Mouse (Mus musculus) layer of hippocampus, postnatal 10 days (tissue): ENCODE results near the gene Ywhaq. TPM values are rescaled to one million over a fixed set of nuclear protein-coding genes. Genes with fewer than 3 reads are reported as not detected.

Source experiments
- DNase-seq, 2 experiments: peaks; one replicate each; pipeline ENCODE4 v3.0.0; 2021; ENCODE audit warnings: low spot score in 2 of 2
- long read RNA-seq: library from polyadenylated mRNA; stranded (forward); transcript quantifications from one replicate; pipeline ENCODE4 v2.0.0, GENCODE M21; 2023
- total RNA-seq, 2 experiments: library from RNA; stranded (reverse); gene quantifications; 2 replicates each; pipeline ENCODE4 v1.2.3; 2021

Gene Ywhaq
- 100 to 1,000 TPM; 644 to 671 TPM for total RNA-seq
- long read RNA-seq, transcript Ywhaq-202 (6 exons, 2,197 nt) = major isoform, 863 of 1,502 reads
- long read RNA-seq, transcript Ywhaq-201 (5 exons, 2,110 nt) = minor isoform, 116 of 1,502 reads
- long read RNA-seq, partial matches to known transcripts = 9 of 1,502 reads
- long read RNA-seq, other reads (novel, unspliced or antisense) = 514 of 1,502 reads

DNA sequence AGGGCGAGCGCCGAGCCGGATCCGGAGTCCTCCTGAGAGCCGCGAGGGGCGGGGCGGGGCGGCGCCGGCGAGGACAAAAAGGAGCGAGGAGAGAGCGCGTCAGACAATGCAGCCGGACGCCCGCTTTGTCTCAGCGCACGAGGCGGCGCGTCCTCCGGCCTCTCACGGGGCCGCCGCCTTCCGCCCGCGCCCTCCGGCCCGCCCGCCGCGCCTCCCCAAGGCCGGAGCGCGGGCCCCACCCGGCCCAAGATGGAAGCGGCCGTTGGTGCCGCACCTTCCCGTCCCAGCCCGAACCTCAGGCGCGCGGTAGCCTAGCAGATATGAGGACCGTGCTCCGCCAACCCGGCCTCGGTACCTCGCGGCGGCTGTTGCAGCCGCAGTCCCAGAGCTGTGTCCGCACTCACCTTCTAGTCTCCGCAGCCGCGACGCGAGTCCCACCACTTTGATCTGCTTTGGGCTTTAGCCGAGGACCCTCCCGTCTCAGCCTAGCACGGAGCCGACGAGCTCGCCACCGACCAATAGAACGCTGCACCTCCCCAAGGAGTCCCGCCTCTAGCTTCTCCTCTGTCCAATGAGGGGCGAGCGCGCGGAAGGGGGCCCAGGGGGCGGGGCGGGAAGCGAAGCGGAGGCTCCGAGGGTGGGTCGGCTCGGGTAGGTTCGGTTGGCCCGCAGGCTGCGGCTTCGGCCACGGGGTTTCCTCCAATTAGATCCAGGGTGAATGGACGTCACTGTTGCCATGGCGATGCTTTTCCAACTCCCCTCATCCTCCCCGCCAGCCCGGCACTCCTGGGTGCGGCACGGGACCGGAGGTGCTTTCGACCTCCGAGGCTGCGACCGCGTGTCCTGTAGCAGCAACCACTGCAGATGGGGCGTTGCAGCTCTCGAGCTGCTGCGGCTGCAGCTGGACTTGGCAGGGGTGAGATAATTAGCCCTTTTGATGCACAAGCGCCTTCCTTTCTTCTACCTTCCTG lies at the start of gene Ywhaq:
Gene Ywhaq (minus strand): TSS at position 538 of the 971 bp plus-strand sequence.
- peak; percentile 94 to 97 for DNase-seq

DNA sequence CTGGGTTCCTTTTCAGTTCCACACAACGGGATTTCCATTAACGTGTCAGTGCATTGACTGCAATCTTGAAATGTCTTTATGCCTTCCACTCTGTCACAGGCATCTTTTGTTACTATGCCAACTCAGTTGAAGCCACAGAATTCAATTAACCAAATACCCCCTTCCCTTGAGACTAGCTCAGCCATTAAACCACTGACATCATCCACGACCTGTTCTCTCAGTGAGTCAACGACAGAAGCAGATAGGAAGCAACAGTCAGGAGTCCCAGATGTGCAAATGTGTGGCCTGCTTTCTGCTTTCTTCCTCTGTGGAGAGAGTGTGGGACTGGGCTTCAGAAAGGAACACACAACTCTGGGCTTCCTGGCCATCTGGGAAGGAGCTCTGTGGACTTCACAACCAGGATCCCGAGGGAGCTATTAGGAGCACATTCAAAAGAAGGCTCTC lies 46.0 kb upstream of the Ywhaq start:
- no peak for DNase-seq

DNA sequence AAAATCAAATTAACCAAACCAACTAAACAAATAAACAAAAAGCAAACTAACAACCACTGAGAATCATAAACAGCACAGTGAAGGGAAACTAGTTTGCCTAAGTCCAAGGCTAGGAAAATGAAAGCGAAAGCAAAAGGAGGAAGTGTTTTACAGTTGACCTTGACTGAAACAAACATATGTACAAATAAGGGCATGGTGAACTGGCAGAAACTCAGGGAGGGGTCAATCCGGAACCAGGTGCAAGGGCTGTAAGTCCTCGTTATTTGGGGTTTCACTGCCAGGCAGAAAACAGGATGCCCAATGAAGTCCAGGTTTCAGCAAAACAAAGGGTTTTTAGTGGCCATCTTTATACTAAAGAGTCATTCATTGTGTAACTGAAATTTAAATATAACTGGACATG lies 45.2 kb upstream of the Ywhaq start:
- no peak for DNase-seq

GRCm38 (mm10) chr12:21459681-21460080 lies 42.2 kb upstream of the Ywhaq start:
- DNase-seq = no peak

- no peak for DNase-seq
Measured at GRCm38 (mm10) chr12:21456021-21456420, 38.6 kb upstream of the Ywhaq start.

- no peak for DNase-seq
Measured at GRCm38 (mm10) chr12:21451752-21452151, 34.3 kb upstream of the Ywhaq start.

GRCm38 (mm10) chr12:21451351-21451750 lies 33.9 kb upstream of the Ywhaq start:
- DNase-seq = no peak

- DNase-seq = no peak
Measured at GRCm38 (mm10) chr12:21443783-21444182, 26.3 kb upstream of the Ywhaq start.

DNA sequence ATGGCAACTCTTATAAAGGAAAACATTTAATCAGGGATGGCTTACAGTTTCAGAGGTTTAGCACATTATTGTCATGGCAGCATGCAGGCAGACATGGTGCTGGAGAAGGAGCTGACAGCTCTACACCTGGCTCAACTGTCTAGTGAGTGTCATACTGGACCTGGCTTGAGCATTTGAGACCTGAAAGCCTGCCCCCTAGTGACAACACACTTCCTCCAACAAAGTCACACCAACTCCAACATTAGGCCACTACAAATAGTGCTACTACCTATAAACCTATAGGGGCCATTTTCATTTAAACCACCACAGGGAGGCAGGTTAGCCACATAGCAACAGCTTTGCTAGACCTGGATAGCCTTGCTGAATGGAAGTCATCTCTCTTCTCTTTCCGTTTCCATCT lies 24.4 kb upstream of the Ywhaq start:
- no peak for DNase-seq

DNA sequence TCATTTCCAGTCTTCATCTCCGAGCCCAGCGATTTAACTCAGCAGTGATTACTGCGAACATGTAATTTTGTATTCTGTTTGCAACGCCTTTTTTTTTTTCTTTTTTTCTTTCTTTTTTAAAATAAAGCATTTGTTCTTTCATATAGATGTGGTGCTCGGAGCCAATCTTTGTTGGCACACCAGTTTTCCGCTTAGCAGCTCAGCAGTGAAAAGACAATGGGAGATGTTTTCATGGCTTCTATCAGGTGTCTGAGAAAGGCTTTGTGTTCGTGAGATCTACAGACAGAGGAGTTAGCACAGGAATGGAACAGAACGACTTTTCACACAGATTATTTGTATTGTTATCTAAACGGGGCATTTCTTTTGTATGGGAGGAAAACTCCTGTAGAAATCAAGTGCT lies 22.0 kb upstream of the Ywhaq start:
- no peak for DNase-seq

GRCm38 (mm10) chr12:21438750-21439394 lies 21.4 kb upstream of the Ywhaq start:
- no peak for DNase-seq

GRCm38 (mm10) chr12:21438294-21438693 lies 20.9 kb upstream of the Ywhaq start:
- DNase-seq = no peak

GRCm38 (mm10) chr12:21431950-21432349 lies 14.5 kb upstream of the Ywhaq start:
- no peak for DNase-seq

GRCm38 (mm10) chr12:21431039-21431438 lies 13.6 kb upstream of the Ywhaq start:
- DNase-seq = no peak

- no peak for DNase-seq
Measured at GRCm38 (mm10) chr12:21430140-21430539, 12.7 kb upstream of the Ywhaq start.

DNA sequence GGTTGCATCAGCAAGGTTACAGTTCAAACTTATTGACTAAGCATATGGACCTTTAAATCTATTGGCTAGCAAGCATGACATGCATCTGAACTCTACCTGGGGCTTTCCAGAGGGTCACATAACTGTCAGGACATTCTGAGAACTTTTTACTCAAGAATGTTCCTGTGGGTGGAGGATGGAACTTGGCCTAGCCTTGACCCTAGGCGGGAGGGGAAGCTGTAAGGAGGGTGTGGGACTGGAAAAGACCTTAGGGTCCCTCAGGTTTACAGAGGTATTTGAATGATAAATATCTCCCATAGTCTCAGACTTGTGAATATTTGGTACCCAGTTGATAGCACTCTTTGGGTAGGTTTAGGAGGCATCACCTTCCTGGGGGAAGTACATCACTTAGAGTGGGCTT lies 11.6 kb upstream of the Ywhaq start:
- no peak for DNase-seq

DNA sequence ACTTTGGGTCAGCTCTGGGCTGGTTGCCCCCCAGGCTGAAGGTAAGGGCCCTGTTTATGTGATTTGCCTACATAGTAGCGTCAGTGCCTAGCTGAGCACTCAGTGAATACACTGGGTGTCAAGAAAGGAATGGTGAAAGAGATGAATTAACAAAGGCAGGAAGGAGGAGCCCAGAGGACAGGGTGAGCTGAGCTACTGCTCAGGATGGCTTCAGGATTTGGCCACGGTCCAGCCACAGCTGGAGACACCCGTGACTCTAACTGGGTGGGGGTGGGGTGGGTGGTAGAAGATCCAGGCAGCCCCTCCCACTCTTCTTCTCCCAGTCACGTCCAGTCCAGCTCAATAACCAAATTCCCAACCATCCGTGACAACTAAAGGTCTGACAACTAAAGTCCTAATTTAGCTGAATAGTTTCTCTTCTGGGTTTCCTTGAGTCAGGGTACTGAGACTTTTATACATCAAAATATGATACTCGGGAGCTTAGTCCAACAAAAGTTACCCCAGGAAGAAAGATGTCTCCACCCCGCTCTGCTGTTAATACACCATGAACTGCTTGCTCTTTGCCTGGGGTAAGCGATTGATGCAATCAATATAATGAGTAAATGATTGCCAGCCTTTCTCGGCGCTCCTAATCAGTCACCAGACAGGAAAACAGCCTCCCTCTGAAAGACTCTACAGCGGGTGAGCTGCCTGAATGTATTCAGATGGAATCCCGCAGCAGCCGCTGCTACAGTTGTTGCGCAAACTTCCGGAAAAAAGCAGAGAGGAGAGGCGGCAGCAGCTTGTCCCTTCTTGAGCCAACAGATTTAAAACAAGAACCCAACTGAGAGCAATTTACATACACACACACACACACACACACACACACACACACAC lies 8.9 kb upstream of the Ywhaq start:
- DNase-seq = no peak

DNA sequence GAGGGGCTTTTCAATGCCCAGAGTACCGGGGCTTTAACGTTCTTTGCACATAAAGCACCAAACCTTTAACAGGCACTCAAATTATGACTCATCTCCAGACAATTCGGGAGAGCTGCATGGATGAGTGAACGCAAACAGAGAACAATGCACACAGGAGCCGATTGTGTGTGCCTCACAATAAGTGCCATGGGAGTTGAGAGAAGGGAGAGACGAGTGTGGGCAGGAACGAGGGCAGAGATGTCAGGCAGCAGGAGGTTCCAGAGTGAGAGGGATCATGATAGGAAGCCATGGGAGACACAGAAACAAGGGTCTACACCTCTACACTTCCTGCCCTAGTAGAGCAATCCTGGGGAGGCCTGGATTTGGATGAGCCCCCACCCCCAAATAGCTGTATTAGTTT lies 7.2 kb upstream of the Ywhaq start:
- no peak for DNase-seq

DNA sequence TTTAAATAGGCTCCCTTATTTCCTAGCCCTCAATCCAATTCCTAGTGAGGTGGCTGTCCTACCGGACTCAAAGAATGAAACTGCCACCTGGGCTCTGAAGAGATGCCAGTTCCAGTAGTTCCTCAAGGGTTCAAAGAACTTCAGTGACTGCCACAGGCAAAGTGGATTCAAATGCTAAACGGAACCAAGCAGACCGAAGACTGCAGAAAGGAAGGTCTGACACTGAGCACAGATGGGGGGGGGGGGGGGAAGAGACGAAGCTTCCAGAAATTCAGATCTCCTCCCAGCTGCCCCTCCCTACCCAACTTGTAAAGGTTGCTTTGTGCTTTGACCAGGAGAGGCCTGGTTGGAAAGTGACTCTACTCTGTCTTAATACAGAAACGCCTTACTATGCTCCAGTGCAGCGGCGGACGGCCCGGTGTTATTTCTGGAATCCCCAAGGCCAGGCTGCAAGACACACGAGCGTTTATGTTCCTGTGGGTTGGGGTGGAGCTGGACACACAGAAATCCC lies 1.2 kb upstream of the Ywhaq start:
- peak; percentile 21 to 34 for DNase-seq

GRCm38 (mm10) chr12:21418083-21418482 lies 646 bp upstream of the Ywhaq start:
- peak in 1 of 2 experiments; percentile 21 for DNase-seq

DNA sequence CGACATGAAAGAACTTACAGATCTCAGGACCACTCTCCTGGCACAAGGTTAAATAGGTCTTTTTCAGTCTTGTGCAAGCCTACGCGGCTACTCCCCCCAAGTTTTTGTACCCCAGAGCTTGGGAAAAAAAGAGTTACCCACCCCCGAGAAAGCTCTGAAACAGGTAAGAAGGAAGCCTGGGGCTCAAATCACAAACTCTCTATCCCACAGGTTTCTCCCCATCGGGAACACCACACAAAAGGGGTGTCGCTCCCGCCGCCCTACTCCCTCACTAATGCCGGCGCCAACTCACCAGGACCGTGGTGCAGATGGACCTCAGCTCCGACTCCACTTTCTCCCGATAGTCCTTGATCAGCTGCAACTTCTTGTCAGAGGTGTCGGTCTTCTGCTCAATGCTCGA lies 931 bp downstream of the Ywhaq start:
- peak; percentile 36 to 41 for DNase-seq
